ENCODE assay signal across 8 mouse cellular contexts in genomic region chr7:45800546-45801204, GRCm38 (mm10). TPM values are rescaled to one million over a fixed set of nuclear protein-coding genes. Genes with fewer than 3 reads are reported as not detected.
A peak's percentile ranks its signal among the peaks of the same experiment; 100 is the strongest.
DNase-seq lines count a peak whose midpoint lies in the region; ATAC-seq lines count a peak whose summit lies in the region.

No protein-coding gene starts in this region.

- intact Hi-C loops in left cerebral cortex, postnatal 14 days (cut with DNase I): loop anchor here (1.0 kb wide), 1 partner anchor 61 kb away; no protein-coding TSS in a partner anchor

- no peak overlapping the region for H3K27ac ChIP-seq in hindbrain, embryonic 11.5 days (ENCODE audit: low read depth, low read length)
- H3K27ac ChIP-seq in hindbrain, embryonic 14.5 days: no peak overlapping the region
- no peak overlapping the region for H3K27ac ChIP-seq in hindbrain, embryonic 16.5 days (ENCODE audit: low read depth, low read length)
- no peak overlapping the region for H3K27ac ChIP-seq in liver, embryonic 12.5 days

- WGBS in hindbrain, embryonic 11.5 days: 17% methylated on average over 15 of the region's 25 CpGs
- WGBS in hindbrain, embryonic 14.5 days: 24% methylated on average over 22 of the region's 25 CpGs
- 27% methylated on average over 22 of the region's 25 CpGs for WGBS in hindbrain, embryonic 16.5 days
- 3% methylated on average over 22 of the region's 25 CpGs for WGBS in liver, embryonic 12.5 days (ENCODE audit: insufficient replicate concordance)

- H3K4me3 ChIP-seq in hindbrain, embryonic 11.5 days (ENCODE audit: low read depth, low read length): no peak overlapping the region
- no peak overlapping the region for H3K4me3 ChIP-seq in hindbrain, embryonic 14.5 days (replicated peaks; ENCODE audit: low read length)
- no peak overlapping the region for H3K4me3 ChIP-seq in hindbrain, embryonic 16.5 days (ENCODE audit: low read length)
- peak overlapping the region; percentile 43 for H3K4me3 ChIP-seq in liver, embryonic 12.5 days

- H3K9me3 ChIP-seq in hindbrain, embryonic 11.5 days (ENCODE audit: control insufficient read depth, low read length): no peaks in the 10 kb centered on the region
- H3K9me3 ChIP-seq in hindbrain, embryonic 14.5 days (ENCODE audit: control insufficient read depth, low read length): no peaks in the 10 kb centered on the region
- no peaks in the 10 kb centered on the region for H3K9me3 ChIP-seq in hindbrain, embryonic 16.5 days (ENCODE audit: control insufficient read depth, low read length)
- H3K9me3 ChIP-seq in liver, embryonic 12.5 days (replicated peaks): no peaks in the 10 kb centered on the region

- H3K9ac ChIP-seq in hindbrain, embryonic 11.5 days (ENCODE audit: low read depth, low read length): no peak overlapping the region
- H3K9ac ChIP-seq in hindbrain, embryonic 14.5 days: no peak overlapping the region
- no peak overlapping the region for H3K9ac ChIP-seq in hindbrain, embryonic 16.5 days (ENCODE audit: low read depth, low read length)
- H3K9ac ChIP-seq in liver, embryonic 12.5 days: peak overlapping the region; percentile 32

- 0 out of 2 replicates have a peak, but pooled peaks cover 3% of the 10 kb centered on the region for H3K36me3 ChIP-seq in hindbrain, embryonic 11.5 days (ENCODE audit: control insufficient read depth, insufficient read depth, low read length)
- H3K36me3 ChIP-seq in hindbrain, embryonic 14.5 days (replicated peaks; ENCODE audit: control insufficient read depth, insufficient read depth): peaks cover 80% of the 10 kb centered on the region
- H3K36me3 ChIP-seq in hindbrain, embryonic 16.5 days (ENCODE audit: control insufficient read depth, insufficient read depth, low read length): peaks cover 26% of the 10 kb centered on the region
- no peaks in the 10 kb centered on the region for H3K36me3 ChIP-seq in liver, embryonic 12.5 days

- peaks cover 27% of the 10 kb centered on the region for H3K27me3 ChIP-seq in hindbrain, embryonic 11.5 days (ENCODE audit: control insufficient read depth, insufficient read depth, low read length)
- H3K27me3 ChIP-seq in hindbrain, embryonic 14.5 days (ENCODE audit: control insufficient read depth, insufficient read depth, low read length): no peaks in the 10 kb centered on the region
- no peaks in the 10 kb centered on the region for H3K27me3 ChIP-seq in hindbrain, embryonic 16.5 days (replicated peaks; ENCODE audit: control insufficient read depth, insufficient read depth, low read length)
- peaks cover 54% of the 10 kb centered on the region for H3K27me3 ChIP-seq in liver, embryonic 12.5 days (replicated peaks)

- peaks cover 9% of the 10 kb centered on the region for H3K4me1 ChIP-seq in hindbrain, embryonic 11.5 days (replicated peaks; ENCODE audit: control insufficient read depth, insufficient read depth, low read length)
- peaks cover 15% of the 10 kb centered on the region for H3K4me1 ChIP-seq in hindbrain, embryonic 14.5 days (replicated peaks; ENCODE audit: control insufficient read depth, insufficient read depth, low read length)
- H3K4me1 ChIP-seq in hindbrain, embryonic 16.5 days (ENCODE audit: control insufficient read depth, insufficient read depth, low read depth, low read length): peaks cover 20% of the 10 kb centered on the region
- H3K4me1 ChIP-seq in liver, embryonic 12.5 days: peaks cover 49% of the 10 kb centered on the region

- no peak for ATAC-seq in hindbrain, embryonic 11.5 days (ENCODE audit: low FRiP score)
- ATAC-seq in hindbrain, embryonic 14.5 days (ENCODE audit: low FRiP score): no peak
- peak; percentile 28; the same call in 1 of the 2 replicates for ATAC-seq in hindbrain, embryonic 16.5 days
- peak; percentile 62 for ATAC-seq in liver, embryonic 12.5 days

- DNase-seq in hindbrain, embryonic 11.5 days (ENCODE audit: low spot score): peak; percentile 59
- no peak for DNase-seq in hindbrain, embryonic 14.5 days (ENCODE audit: low spot score)
- DNase-seq in c-Kit-positive CD71-positive TER-119-negative erythroid progenitor cells, embryonic 14.5 days (ENCODE audit: low read depth): peak; percentile 62
- peak; percentile 81 for DNase-seq in naive thymus-derived CD4-positive, alpha-beta T cell, adult 2 months (ENCODE audit: low read depth)
- DNase-seq in gastrocnemius, postnatal 25 days: no peak
- no peak for DNase-seq in left cerebral cortex, postnatal 14 days (ENCODE audit: low spot score in 2 of 2)

- no peak overlapping the region for H3K4me2 ChIP-seq in hindbrain, embryonic 11.5 days (replicated peaks; ENCODE audit: low read depth, low read length)
- no peak overlapping the region for H3K4me2 ChIP-seq in hindbrain, embryonic 14.5 days (replicated peaks)
- no peak overlapping the region; the same call in 1 of the 2 replicates for H3K4me2 ChIP-seq in hindbrain, embryonic 16.5 days (ENCODE audit: low read length)
- peak overlapping the region; percentile 73 for H3K4me2 ChIP-seq in liver, embryonic 12.5 days

RNA-seq across cellular contexts. Expression of gene Cyth2, which starts 13.7 kb away (rescaled TPM):
- polyA plus RNA-seq in hindbrain, embryonic 11.5 days (2014; fragmentation: Nextera tagmentation; extraction: Ambion mirVana): 211 and 248 TPM in 2 replicates
- polyA plus RNA-seq in hindbrain, embryonic 14.5 days (2014; fragmentation: Nextera tagmentation; extraction: Ambion mirVana): 237 and 242 TPM in 2 replicates
- polyA plus RNA-seq in hindbrain, embryonic 16.5 days (2015; fragmentation: Nextera tagmentation; extraction: Ambion mirVana): 243 TPM in 2 replicates
- 47.1 and 54.2 TPM in 2 replicates for polyA plus RNA-seq in liver, embryonic 12.5 days (2016; fragmentation: Nextera tagmentation; extraction: Ambion mirVana)
- total RNA-seq in gastrocnemius, postnatal 25 days (2021): 10 to 100 TPM; 28.2 to 33.8 TPM
- 100 to 1,000 TPM; 227 to 229 TPM for total RNA-seq in left cerebral cortex, postnatal 14 days (2021)

RNA-seq across cellular contexts. Expression of gene Sult2b1, which starts 16.2 kb away (rescaled TPM):
- 1.4 and 1.9 TPM in 2 replicates for polyA plus RNA-seq in hindbrain, embryonic 11.5 days (2014; fragmentation: Nextera tagmentation; extraction: Ambion mirVana)
- polyA plus RNA-seq in hindbrain, embryonic 14.5 days (2014; fragmentation: Nextera tagmentation; extraction: Ambion mirVana): 5.2 and 7.3 TPM in 2 replicates
- 5.1 and 6.6 TPM in 2 replicates for polyA plus RNA-seq in hindbrain, embryonic 16.5 days (2015; fragmentation: Nextera tagmentation; extraction: Ambion mirVana)
- polyA plus RNA-seq in liver, embryonic 12.5 days (2016; fragmentation: Nextera tagmentation; extraction: Ambion mirVana): 0.77 and 0.81 TPM in 2 replicates
- not detected for total RNA-seq in gastrocnemius, postnatal 25 days (2021)
- 10 to 100 TPM in 1 of 2 experiments, 1 to 10 TPM in 1; 10.0 to 13.0 TPM for total RNA-seq in left cerebral cortex, postnatal 14 days (2021)

RNA-seq across cellular contexts. Expression of gene Lmtk3, which starts 17.1 kb away (rescaled TPM):
- polyA plus RNA-seq in hindbrain, embryonic 11.5 days (2014; fragmentation: Nextera tagmentation; extraction: Ambion mirVana): 6.3 and 9.1 TPM in 2 replicates
- 20.9 and 23.6 TPM in 2 replicates for polyA plus RNA-seq in hindbrain, embryonic 14.5 days (2014; fragmentation: Nextera tagmentation; extraction: Ambion mirVana)
- polyA plus RNA-seq in hindbrain, embryonic 16.5 days (2015; fragmentation: Nextera tagmentation; extraction: Ambion mirVana): 17.2 and 21.3 TPM in 2 replicates
- 0.10 and 0.32 TPM in 2 replicates for polyA plus RNA-seq in liver, embryonic 12.5 days (2016; fragmentation: Nextera tagmentation; extraction: Ambion mirVana)
- total RNA-seq in gastrocnemius, postnatal 25 days (2021): under 1 TPM in 1 of 2 experiments, not detected in 1; 0.19 TPM
- total RNA-seq in left cerebral cortex, postnatal 14 days (2021): 100 to 1,000 TPM; 261 to 275 TPM

RNA-seq across cellular contexts. Expression of gene Kcnj14, which starts 23.9 kb away (rescaled TPM):
- polyA plus RNA-seq in hindbrain, embryonic 11.5 days (2014; fragmentation: Nextera tagmentation; extraction: Ambion mirVana): 0.48 and 0.57 TPM in 2 replicates
- polyA plus RNA-seq in hindbrain, embryonic 14.5 days (2014; fragmentation: Nextera tagmentation; extraction: Ambion mirVana): 1.3 TPM in 2 replicates
- 1.2 TPM in 2 replicates for polyA plus RNA-seq in hindbrain, embryonic 16.5 days (2015; fragmentation: Nextera tagmentation; extraction: Ambion mirVana)
- polyA plus RNA-seq in liver, embryonic 12.5 days (2016; fragmentation: Nextera tagmentation; extraction: Ambion mirVana): 0.27 and 0.50 TPM in 2 replicates
- under 1 TPM; 0.19 to 0.20 TPM for total RNA-seq in gastrocnemius, postnatal 25 days (2021)
- 1 to 10 TPM; 1.8 to 1.9 TPM for total RNA-seq in left cerebral cortex, postnatal 14 days (2021)

RNA-seq across cellular contexts. Expression of gene Grwd1, which starts 30.1 kb away (rescaled TPM):
- 56.7 and 66.0 TPM in 2 replicates for polyA plus RNA-seq in hindbrain, embryonic 11.5 days (2014; fragmentation: Nextera tagmentation; extraction: Ambion mirVana)
- 37.6 and 42.6 TPM in 2 replicates for polyA plus RNA-seq in hindbrain, embryonic 14.5 days (2014; fragmentation: Nextera tagmentation; extraction: Ambion mirVana)
- polyA plus RNA-seq in hindbrain, embryonic 16.5 days (2015; fragmentation: Nextera tagmentation; extraction: Ambion mirVana): 44.0 and 46.7 TPM in 2 replicates
- polyA plus RNA-seq in liver, embryonic 12.5 days (2016; fragmentation: Nextera tagmentation; extraction: Ambion mirVana): 61.4 and 67.0 TPM in 2 replicates
- 10 to 100 TPM; 13.5 to 14.5 TPM for total RNA-seq in gastrocnemius, postnatal 25 days (2021)
- total RNA-seq in left cerebral cortex, postnatal 14 days (2021): 10 to 100 TPM; 21.0 to 22.2 TPM

Comparison
In these comparisons a context has a peak if more than half of its experiments do, and no peak if none do; other contexts are left out.
1. ATAC-seq: peak in hindbrain, embryonic 16.5 days (single experiment) and liver, embryonic 12.5 days (single experiment); none in hindbrain, embryonic 11.5 days (single experiment) and hindbrain, embryonic 14.5 days (single experiment).
2. DNase-seq: peak in hindbrain, embryonic 11.5 days (single experiment), c-Kit-positive CD71-positive TER-119-negative erythroid progenitor cells, embryonic 14.5 days (single experiment) and naive thymus-derived CD4-positive, alpha-beta T cell, adult 2 months (single experiment); none in hindbrain, embryonic 14.5 days (single experiment), gastrocnemius, postnatal 25 days (single experiment) and left cerebral cortex, postnatal 14 days (0 of 2).